Mouse (Mus musculus): ENCODE measurements around the gene Sphkap. TPM values are rescaled to one million over a fixed set of nuclear protein-coding genes. Genes with fewer than 3 reads are reported as not detected.

The Sphkap gene
- 0.14 TPM for polyA plus RNA-seq (2014; fragmentation: Illumina TruSeq; extraction: RNeasy Lipid Tissue Mini Kit (QIAGEN cat#74804); ENCODE audit: insufficient read depth, low read depth, low replicate concordance)

GRCm38 (mm10) chr1:83408021-83408464, at the start of gene Sphkap:
TSS of gene Sphkap (minus strand) at chr1:83408200.

Other genes starting within 250 kb of the Sphkap start
- 3.6 TPM for gene Daw1, start 248.4 kb downstream of the Sphkap start, polyA plus RNA-seq (2014; fragmentation: Illumina TruSeq; extraction: RNeasy Lipid Tissue Mini Kit (QIAGEN cat#74804); ENCODE audit: insufficient read depth, low read depth, low replicate concordance)